Mouse (Mus musculus) MEL (cell line): ENCODE results near the gene Pet100. TPM values are rescaled to one million over a fixed set of nuclear protein-coding genes. Genes with fewer than 3 reads are reported as not detected.

Source experiments
- DNase-seq: peaks from one replicate; pipeline ENCODE4 v3.0.0; 2011; ENCODE audit warnings: low read depth, low spot score
- H3K27ac ChIP-seq: 2 replicates; pipeline ENCODE4 v1.5.1; 2012; ENCODE audit warnings: low read depth, mild to moderate bottlenecking, control low read depth, low read length, moderate library complexity; ENCODE audit not compliant: control insufficient read depth
- H3K27me3 ChIP-seq, 2 experiments: fragments of 150-350 bp in 1 of 2; sonication (generic) in 1 of 2; 2 replicates each; pipeline ENCODE4 v1.6.1; 2012; ENCODE audit warnings: low read length in 2 of 2, mild to moderate bottlenecking in 2 of 2, improper control_type of control experiment in 1 of 2, moderate library complexity in 1 of 2; ENCODE audit not compliant: insufficient read depth in 2 of 2, control insufficient read depth in 1 of 2
- H3K36me3 ChIP-seq, 2 experiments: 2 replicates each; pipeline ENCODE4 v1.6.1; 2012 to 2014; ENCODE audit warnings: low read length in 2 of 2, improper control_type of control experiment in 1 of 2, inconsistent platforms in 1 of 2, mild to moderate bottlenecking in 1 of 2; ENCODE audit not compliant: insufficient read depth in 2 of 2, control insufficient read depth in 1 of 2
- H3K4me1 ChIP-seq, 2 experiments: fragments of 150-350 bp in 1 of 2; sonication (generic) in 1 of 2; 2 replicates each; pipeline ENCODE4 v1.6.1; 2012; ENCODE audit warnings: low read length in 2 of 2, improper control_type of control experiment in 1 of 2, mild to moderate bottlenecking in 1 of 2; ENCODE audit not compliant: insufficient read depth in 2 of 2, control insufficient read depth in 1 of 2
- H3K4me3 ChIP-seq, 2 experiments: fragments of 150-350 bp in 1 of 2; sonication (generic) in 1 of 2; 2 replicates each; pipeline ENCODE4 v1.5.1; 2012; ENCODE audit warnings: low read depth in 2 of 2, low read length in 2 of 2, mild to moderate bottlenecking in 2 of 2, moderate library complexity in 2 of 2, control low read depth in 1 of 2, improper control_type of control experiment in 1 of 2; ENCODE audit not compliant: control insufficient read depth in 1 of 2, insufficient read depth in 1 of 2
- H3K79me2 ChIP-seq: 2 replicates; pipeline ENCODE4 v1.6.1; 2012; ENCODE audit warnings: mild to moderate bottlenecking, low read length, moderate library complexity; ENCODE audit not compliant: control insufficient read depth, poor library complexity, insufficient read depth
- H3K9ac ChIP-seq: 2 replicates; pipeline ENCODE4 v1.6.1; 2012; ENCODE audit warnings: low read depth, mild to moderate bottlenecking, control low read depth, low read length, moderate library complexity; ENCODE audit not compliant: control insufficient read depth, poor library complexity, severe bottlenecking
- H3K9me3 ChIP-seq: fragments of 150-350 bp; sonication (generic); replicated peaks from 2 replicates; pipeline ENCODE4 v1.6.1; 2012; ENCODE audit warnings: mild to moderate bottlenecking, low read length, improper control_type of control experiment, moderate library complexity; ENCODE audit not compliant: insufficient read depth
- BHLHE40 ChIP-seq: IDR thresholded peaks from 2 replicates; pipeline ENCODE4 v1.6.1; 2012; ENCODE audit warnings: low read depth, mild to moderate bottlenecking, inconsistent platforms, low read length, improper control_type of control experiment, borderline replicate concordance
- CHD2 ChIP-seq: IDR thresholded peaks from 2 replicates; pipeline ENCODE4 v1.6.1; 2011; ENCODE audit warnings: low read length, improper control_type of control experiment
- ELF1 ChIP-seq: IDR thresholded peaks from 2 replicates; pipeline ENCODE4 v1.6.1; 2014; ENCODE audit warnings: low read depth, mild to moderate bottlenecking, inconsistent platforms, low read length, improper control_type of control experiment, moderate library complexity
- EP300 ChIP-seq, 2 experiments: IDR thresholded peaks; 2 replicates each; pipeline ENCODE4 v1.6.1; 2011; ENCODE audit warnings: improper control_type of control experiment in 2 of 2, low read length in 2 of 2, low read depth in 1 of 2, mild to moderate bottlenecking in 1 of 2
- ETS1 ChIP-seq: IDR thresholded peaks from 2 replicates; pipeline ENCODE4 v1.6.1; 2012; ENCODE audit warnings: low read depth, mild to moderate bottlenecking, inconsistent platforms, low read length, improper control_type of control experiment, moderate library complexity
- GATA1 ChIP-seq: IDR thresholded peaks from 2 replicates; pipeline ENCODE4 v1.6.1; 2011; ENCODE audit warnings: low read depth, low read length, improper control_type of control experiment
- HCFC1 ChIP-seq: IDR thresholded peaks from 2 replicates; pipeline ENCODE4 v1.6.1; 2012; ENCODE audit warnings: low read depth, mild to moderate bottlenecking, inconsistent platforms, low read length, improper control_type of control experiment, moderate library complexity
- KAT2A ChIP-seq: conservative IDR thresholded peaks from 2 replicates; pipeline ENCODE4 v1.6.1; 2012; ENCODE audit warnings: low read depth, low read length, improper control_type of control experiment, inconsistent platforms
- MAX ChIP-seq: IDR thresholded peaks from 2 replicates; pipeline ENCODE4 v1.6.1; 2011; ENCODE audit warnings: low read length, improper control_type of control experiment
- MAZ ChIP-seq: IDR thresholded peaks from 2 replicates; pipeline ENCODE4 v1.6.1; 2012; ENCODE audit warnings: low read depth, mild to moderate bottlenecking, inconsistent platforms, low read length, improper control_type of control experiment
- MXI1 ChIP-seq: IDR thresholded peaks from 2 replicates; pipeline ENCODE4 v1.6.1; 2011; ENCODE audit warnings: mild to moderate bottlenecking, low read depth, low read length, improper control_type of control experiment
- MYB ChIP-seq: IDR thresholded peaks from 2 replicates; pipeline ENCODE4 v1.6.1; 2011; ENCODE audit warnings: mild to moderate bottlenecking, low read depth, low read length, improper control_type of control experiment
- MYC ChIP-seq: IDR thresholded peaks from 2 replicates; pipeline ENCODE4 v1.6.1; 2011; ENCODE audit warnings: low read depth, mild to moderate bottlenecking, low read length, improper control_type of control experiment, moderate library complexity
- NRF1 ChIP-seq: IDR thresholded peaks from 2 replicates; pipeline ENCODE4 v1.6.1; 2014; ENCODE audit warnings: low read depth, mild to moderate bottlenecking, inconsistent platforms, low read length, improper control_type of control experiment, moderate library complexity; ENCODE audit not compliant: poor library complexity, insufficient read depth, severe bottlenecking
- POLR2AphosphoS2 ChIP-seq: IDR thresholded peaks from 2 replicates; pipeline ENCODE4 v1.6.1; 2011; ENCODE audit warnings: low read length, improper control_type of control experiment
- POLR2AphosphoS5 ChIP-seq: IDR thresholded peaks from 2 replicates; pipeline ENCODE4 v1.6.1; 2012; ENCODE audit warnings: low read depth, borderline replicate concordance, mild to moderate bottlenecking, inconsistent platforms, low read length, moderate library complexity, mixed read lengths
- RAD21 ChIP-seq: IDR thresholded peaks from 2 replicates; pipeline ENCODE4 v1.6.1; 2011; ENCODE audit warnings: mild to moderate bottlenecking, low read depth, low read length, improper control_type of control experiment
- SIN3A ChIP-seq: IDR thresholded peaks from 2 replicates; pipeline ENCODE4 v1.6.1; 2012; ENCODE audit warnings: low read length, improper control_type of control experiment, inconsistent platforms
- TAL1 ChIP-seq: IDR thresholded peaks from 2 replicates; pipeline ENCODE4 v1.6.1; 2012; ENCODE audit warnings: mild to moderate bottlenecking, inconsistent platforms, low read length, moderate library complexity, mixed read lengths
- UBTF ChIP-seq: IDR thresholded peaks from 2 replicates; pipeline ENCODE4 v1.6.1; 2012; ENCODE audit warnings: low read depth, mild to moderate bottlenecking, inconsistent platforms, low read length, improper control_type of control experiment, moderate library complexity, borderline replicate concordance; ENCODE audit not compliant: insufficient read depth
- USF1 ChIP-seq: IDR thresholded peaks from 2 replicates; pipeline ENCODE4 v1.6.1; 2014; ENCODE audit warnings: low read depth, mild to moderate bottlenecking, inconsistent platforms, low read length, improper control_type of control experiment, moderate library complexity
- USF2 ChIP-seq, 2 experiments: IDR thresholded peaks; 2 replicates each; pipeline ENCODE4 v1.6.1; 2011 to 2012; ENCODE audit warnings: improper control_type of control experiment in 2 of 2, low read length in 2 of 2, borderline replicate concordance in 1 of 2, inconsistent platforms in 1 of 2, low read depth in 1 of 2, mild to moderate bottlenecking in 1 of 2; ENCODE audit not compliant: insufficient read depth in 1 of 2
- ZKSCAN1 ChIP-seq: IDR thresholded peaks from 2 replicates; pipeline ENCODE4 v1.6.1; 2012; ENCODE audit warnings: low read depth, mild to moderate bottlenecking, inconsistent platforms, low read length, improper control_type of control experiment, moderate library complexity
- ZMIZ1 ChIP-seq: IDR thresholded peaks from 2 replicates; pipeline ENCODE4 v1.6.1; 2012; ENCODE audit warnings: low read depth, mild to moderate bottlenecking, inconsistent platforms, low read length, improper control_type of control experiment, moderate library complexity
- polyA plus RNA-seq, 2 experiments: library from polyadenylated mRNA; stranded (reverse) in 1 of 2; unstranded in 1 of 2; fragments of >175 nt in 1 of 2; fragments of >200 nt in 1 of 2; gene quantifications; 2 replicates each; pipeline versions ENCODE4 v1.2.1 to v1.2.4; 2012; ENCODE audit warnings: low replicate concordance in 2 of 2, low read depth in 1 of 2; ENCODE audit not compliant: insufficient read length in 2 of 2, insufficient read depth in 1 of 2, missing spikeins in 1 of 2
- total RNA-seq: library from RNA; depleted of rRNA; stranded (reverse); fragments of 300-350 nt; gene quantifications from 2 replicates; pipeline ENCODE4 v1.2.3, GENCODE M21; 2012

Gene Pet100
- total and polyA plus RNA-seq, 3 experiments: 58.7 to 64.2 TPM; not detected in 1

DNA sequence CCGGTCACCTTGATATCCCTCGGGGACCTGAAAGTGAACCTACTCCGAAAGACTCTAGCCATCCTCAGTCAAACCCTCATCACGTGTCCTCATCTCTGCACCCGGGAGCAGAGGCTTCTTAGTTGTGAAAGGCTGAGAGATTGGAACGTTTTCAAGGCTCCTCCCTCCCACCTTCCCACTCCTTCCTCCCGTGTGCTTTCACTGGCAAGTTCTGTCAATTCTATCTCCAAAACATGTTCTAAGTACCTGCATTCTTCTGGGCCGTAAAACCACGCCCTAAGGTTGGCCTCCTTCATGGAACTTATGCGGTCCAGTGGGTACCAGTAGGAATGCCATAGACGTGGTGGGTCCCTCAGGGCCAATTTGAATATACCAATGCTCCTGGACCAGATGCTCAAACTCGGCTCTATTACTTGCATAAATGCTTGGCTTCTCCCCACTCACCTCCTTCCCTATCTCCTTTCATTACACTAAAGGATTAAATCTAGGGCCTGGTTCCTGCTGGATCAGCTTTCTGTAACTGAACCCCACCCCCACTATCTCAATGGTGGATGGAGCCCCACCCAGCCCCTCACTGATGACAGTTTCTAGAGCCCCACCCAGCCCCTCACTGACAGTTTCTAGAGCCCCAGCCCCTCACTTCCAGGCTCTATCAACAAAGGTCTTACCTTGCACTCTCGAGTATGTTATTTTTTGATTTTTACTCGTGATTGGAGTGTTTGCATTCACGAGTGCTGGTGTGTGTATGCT is 45.0 kb upstream of the Pet100 start:
- Histone ChIP-seq H3K36me3 (peaks cover 0 to 3% of the 10 kb centered on the region in 2 experiments; a peak in 2 of 4 replicates), H3K9me3 (no peaks in the 10 kb centered on the region), H3K27ac (no peak overlapping the region), H3K9ac (no peak overlapping the region), H3K27me3 (peaks cover 0 to 3% of the 10 kb centered on the region in 2 experiments; a peak in 1 of 4 replicates), H3K79me2 (no peaks in the 10 kb centered on the region), H3K4me3 (no peak overlapping the region), H3K4me1 (peaks cover 0 to 8% of the 10 kb centered on the region in 2 experiments; a peak in 2 of 4 replicates)
- TF ChIP-seq TAL1 (no peak), MXI1 (no peak), KAT2A (no peak), POLR2AphosphoS2 (no peak), BHLHE40 (no peak), USF1 (no peak), MYB (no peak), EP300 (IDR thresholded peaks at IDR 0.05; ENCODE audit: low read depth in 1 of 2, low read length in 2 of 2) (no peak), NRF1 (no peak), MYC (no peak), ZKSCAN1 (no peak), SIN3A (no peak), ETS1 (no peak), MAZ (no peak), GATA1 (no peak), UBTF (no peak)
- no peak for DNase-seq

DNA sequence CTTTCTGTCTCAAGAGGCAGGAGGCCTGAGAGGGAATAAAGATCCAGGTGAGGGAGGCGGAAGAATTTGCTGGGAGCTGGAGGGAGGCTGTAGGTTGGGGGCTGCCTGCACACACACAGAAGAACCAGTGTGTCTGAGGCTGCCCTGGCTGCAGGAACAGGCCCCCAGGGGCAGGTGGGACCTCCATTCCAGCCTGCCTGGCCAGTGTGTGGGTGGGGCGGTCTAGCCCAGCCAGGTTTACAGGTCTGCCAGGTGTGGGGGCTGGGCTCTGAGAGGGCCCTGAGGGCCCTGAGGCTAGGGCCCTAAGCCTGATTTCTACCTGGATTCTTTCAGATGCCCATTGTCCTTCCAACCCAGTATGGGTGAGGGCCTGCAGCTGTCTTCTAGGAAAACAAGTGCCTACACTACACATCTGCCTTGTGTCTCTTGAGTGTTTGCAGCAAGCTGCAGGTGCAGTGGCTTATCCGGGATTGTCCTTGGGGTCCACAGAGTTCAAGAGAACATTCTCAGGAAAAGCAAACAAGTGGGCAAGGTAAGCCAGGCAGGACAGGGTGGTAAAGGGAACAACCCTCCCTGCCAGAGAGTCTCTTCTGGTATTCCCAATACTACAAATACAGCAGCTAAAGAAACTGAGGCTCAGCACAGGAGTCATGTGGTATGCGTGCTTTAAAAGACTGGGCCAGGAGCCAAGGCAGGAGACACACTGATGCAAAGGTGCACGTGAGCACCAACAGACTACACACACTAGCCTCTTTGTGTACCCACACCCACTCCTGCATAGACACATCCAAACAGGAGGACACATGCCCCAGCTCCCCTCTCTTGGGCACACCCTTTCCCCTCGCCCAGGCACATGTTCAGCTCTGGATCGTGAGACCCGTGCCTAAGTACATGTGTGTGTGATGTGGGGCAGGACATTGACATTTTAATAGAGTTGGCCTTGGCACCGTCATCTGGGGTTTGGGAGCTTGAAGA is 41.7 kb upstream of the Pet100 start:
- no peak for DNase-seq
- Histone ChIP-seq H3K27ac (no peak overlapping the region), H3K27me3 (peaks cover 0 to 3% of the 10 kb centered on the region in 2 experiments; a peak in 1 of 4 replicates), H3K9me3 (no peaks in the 10 kb centered on the region), H3K36me3 (peaks cover 0 to 3% of the 10 kb centered on the region in 2 experiments; a peak in 2 of 4 replicates), H3K79me2 (no peaks in the 10 kb centered on the region), H3K9ac (no peak overlapping the region), H3K4me1 (peaks cover 0 to 8% of the 10 kb centered on the region in 2 experiments; a peak in 2 of 4 replicates), H3K4me3 (no peak overlapping the region)
- TF ChIP-seq MAX: no peak
- TF ChIP-seq POLR2AphosphoS5: no peak
- TF ChIP-seq USF1: no peak
- no peak for TF ChIP-seq RAD21
- TF ChIP-seq ZMIZ1: no peak
- TF ChIP-seq HCFC1: no peak
- TF ChIP-seq CHD2: no peak
- no peak for TF ChIP-seq TAL1
- TF ChIP-seq USF2 (IDR thresholded peaks at IDR 0.05; ENCODE audit: borderline replicate concordance in 1 of 2, insufficient read depth in 1 of 2, low read depth in 1 of 2, low read length in 2 of 2): no peak
- TF ChIP-seq POLR2AphosphoS2: no peak
- TF ChIP-seq SIN3A: no peak
- no peak for TF ChIP-seq ELF1
- no peak for TF ChIP-seq MXI1
